Mouse (Mus musculus) kidney, embryonic 16.5 days (tissue): ENCODE measurements around the gene Timm44. TPM values are rescaled to one million over a fixed set of nuclear protein-coding genes. Genes with fewer than 3 reads are reported as not detected.
A peak's percentile ranks its signal among the peaks of the same experiment; 100 is the strongest.

Experiments
- ATAC-seq: fragments of 200-750 bp; cut with Nextera tagmentation; 2 replicates; pipeline ENCODE4 v1.8.0; 2017; ENCODE audit warnings: moderate TSS enrichment; ENCODE audit not compliant: low FRiP score, low TSS enrichment
- H3K27ac ChIP-seq: fragments of 300-500 bp; sonication (generic); 2 replicates; pipeline ENCODE4 v1.5.1; 2014; ENCODE audit warnings: low read length
- H3K27me3 ChIP-seq: fragments of 300-500 bp; sonication (generic); 2 replicates; pipeline ENCODE4 v1.6.1; 2014; ENCODE audit warnings: low read length, control low read depth, mixed read lengths; ENCODE audit not compliant: insufficient read depth
- H3K36me3 ChIP-seq: fragments of 300-500 bp; sonication (generic); 2 replicates; pipeline ENCODE4 v1.6.1; 2014; ENCODE audit warnings: low read length, control low read depth, mixed read lengths; ENCODE audit not compliant: insufficient read depth
- H3K4me1 ChIP-seq: fragments of 300-500 bp; sonication (generic); 2 replicates; pipeline ENCODE4 v1.6.1; 2014; ENCODE audit warnings: low read length, control low read depth, mixed read lengths; ENCODE audit not compliant: insufficient read depth
- H3K4me2 ChIP-seq: fragments of 300-500 bp; sonication (generic); replicated peaks from 2 replicates; pipeline ENCODE4 v1.6.1; 2014; ENCODE audit warnings: low read depth, low read length
- H3K4me3 ChIP-seq: fragments of 300-500 bp; sonication (generic); 2 replicates; pipeline ENCODE4 v1.5.1; 2014; ENCODE audit warnings: mild to moderate bottlenecking, low read length
- H3K9ac ChIP-seq: fragments of 300-500 bp; sonication (generic); replicated peaks from 2 replicates; pipeline ENCODE4 v1.6.1; 2014; ENCODE audit warnings: low read length
- H3K9me3 ChIP-seq: fragments of 300-500 bp; sonication (generic); 2 replicates; pipeline ENCODE4 v1.6.1; 2016; ENCODE audit warnings: low read length, control low read depth
- WGBS: fragments of 180-500 bp; shearing (Covaris S2); extraction: QIAGEN DNeasy Blood & Tissue Kit; methylation state at CpG from one replicate; pipeline ENCODE4 v1.1.7; 2014; 5-methylcytosine and 5-hydroxymethylcytosine counted together
- polyA plus RNA-seq: library from polyadenylated mRNA; unstranded; fragments of >200 nt; fragmentation: Nextera tagmentation; extraction: Ambion mirVana; gene quantifications from 2 replicates; pipeline ENCODE4 v1.2.1, GENCODE M21; 2015

Gene Timm44
- polyA plus RNA-seq, 1 experiment from 2014 or later = 86.1 TPM

DNA sequence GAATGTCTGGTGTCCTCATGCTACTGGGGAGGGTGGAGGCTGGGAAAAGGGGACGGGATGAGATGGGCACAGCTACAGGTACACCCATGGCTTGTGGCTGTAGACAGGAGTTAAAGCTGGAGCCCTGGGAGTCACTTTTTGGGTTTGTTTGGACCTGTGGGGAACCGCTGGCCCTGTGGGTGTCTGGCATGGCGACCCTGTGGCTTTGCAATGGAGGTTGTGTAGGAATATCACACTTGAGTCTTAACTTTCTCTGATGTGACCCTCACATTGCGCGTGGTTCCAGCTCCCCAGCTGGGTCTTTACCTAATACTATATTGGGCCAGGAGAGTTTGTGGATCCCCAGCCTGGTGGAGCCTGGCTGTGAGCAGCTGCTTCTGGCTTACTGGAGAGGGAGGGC is 30.7 kb downstream of the Timm44 start:
- H3K4me3 ChIP-seq = no peak overlapping the region
- no peak overlapping the region for H3K4me2 ChIP-seq
- no peaks in the 10 kb centered on the region for H3K9me3 ChIP-seq
- ATAC-seq = no peak
- peaks cover 56% of the 10 kb centered on the region for H3K36me3 ChIP-seq
- no peak overlapping the region for H3K27ac ChIP-seq
- no peak overlapping the region for H3K9ac ChIP-seq
- 96% methylated on average over 5 of the region's 5 CpGs for WGBS
- peaks cover 23% of the 10 kb centered on the region for H3K4me1 ChIP-seq
- H3K27me3 ChIP-seq = no peaks in the 10 kb centered on the region

DNA sequence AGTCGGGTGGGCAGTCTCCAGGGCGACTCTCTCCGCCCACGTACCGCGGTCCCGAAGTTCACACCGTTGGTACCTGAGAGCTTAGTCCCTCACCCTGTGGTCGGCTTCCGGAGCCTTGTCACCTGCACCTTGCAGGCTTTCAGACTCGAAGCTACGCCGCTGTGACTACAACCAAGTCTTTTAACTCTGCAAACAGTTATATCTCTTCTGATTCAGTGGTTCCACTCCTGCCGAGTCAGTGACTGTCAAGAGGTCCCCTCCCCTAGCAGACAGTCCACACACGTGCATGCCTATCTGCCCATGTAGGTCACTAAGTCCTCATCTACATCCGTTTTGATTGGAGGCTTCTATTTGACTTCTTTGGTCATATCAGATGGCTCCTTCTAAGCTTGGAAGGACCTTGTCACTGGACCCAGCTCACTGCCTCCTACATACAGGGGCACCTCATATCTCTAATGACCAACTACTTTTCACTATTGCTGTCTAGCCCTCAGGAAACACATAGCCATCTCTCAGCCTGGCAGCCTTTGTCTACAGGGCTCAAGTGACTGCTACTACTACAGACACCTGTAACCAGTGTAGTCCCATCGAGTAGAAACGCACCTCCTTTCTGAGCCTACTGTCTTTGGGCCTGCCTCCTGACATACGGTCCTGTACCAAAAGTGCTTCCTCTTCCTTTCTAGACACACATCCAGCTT is 36.4 kb downstream of the Timm44 start:
- 11% methylated on average over 19 of the region's 19 CpGs for WGBS
- no peaks in the 10 kb centered on the region for H3K27me3 ChIP-seq

DNA sequence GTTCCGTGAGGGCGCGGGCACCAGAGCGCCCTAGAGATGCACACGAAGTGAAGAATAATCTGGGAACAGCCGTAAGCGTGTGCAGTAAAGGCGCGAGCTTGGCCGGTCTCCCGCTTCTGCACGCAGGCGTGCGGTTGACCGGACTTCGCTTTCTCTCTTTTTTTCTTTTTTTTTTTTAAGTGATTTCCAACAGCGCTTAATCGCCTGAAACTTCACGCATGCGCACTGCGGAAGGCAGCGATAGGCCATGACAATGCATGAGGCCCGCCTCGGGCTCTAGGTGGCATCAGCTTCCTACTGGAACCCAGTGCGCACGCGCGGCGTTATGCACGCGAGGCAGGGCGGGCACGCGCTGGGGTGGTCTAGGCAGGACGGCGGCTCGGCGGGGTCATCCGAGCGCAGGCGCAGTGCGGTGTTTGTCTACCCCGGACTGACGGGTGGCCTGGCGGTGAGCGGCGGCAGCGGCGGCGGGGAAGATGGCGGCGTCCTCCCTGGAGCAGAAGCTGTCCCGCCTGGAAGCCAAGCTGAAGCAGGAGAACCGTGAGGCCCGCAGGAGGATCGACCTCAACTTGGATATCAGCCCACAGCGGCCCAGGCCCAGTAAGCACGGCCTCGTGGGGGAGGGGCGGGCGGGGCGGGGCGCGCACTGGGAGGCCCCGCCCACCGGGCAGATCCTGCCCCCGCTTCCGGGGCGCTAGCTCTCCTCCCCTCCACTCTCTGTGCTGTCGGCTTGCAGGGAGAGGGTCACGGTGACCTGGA is 37.1 kb downstream of the Timm44 start, which contains the start of the genes Map2k7 and Gm49320:
TSS of gene Map2k7 (plus strand) at position 307 of the 759 bp plus-strand sequence.
TSS of gene Gm49320 (plus strand) at position 432 of the 759 bp plus-strand sequence.
- H3K27me3 ChIP-seq = no peaks in the 10 kb centered on the region
- H3K4me2 ChIP-seq = peak within 1 kb of the TSS; percentile 70
- peaks cover 12% of the 10 kb centered on the region for H3K36me3 ChIP-seq
- H3K9me3 ChIP-seq = no peaks in the 10 kb centered on the region
- H3K4me1 ChIP-seq = peaks cover 30% of the 10 kb centered on the region
- peak within 1 kb of the TSS; percentile 95 for H3K27ac ChIP-seq
- ATAC-seq = peak; percentile 95
- peak within 1 kb of the TSS; percentile 84 for H3K9ac ChIP-seq
- WGBS = under 1% methylated on average over 64 of the region's 71 CpGs
- H3K4me3 ChIP-seq = peak within 1 kb of the TSS; percentile 83

More for the DNA sequence above, 36.4 kb downstream of the Timm44 start:
- no peaks in the 10 kb centered on the region for H3K9me3 ChIP-seq
- H3K4me3 ChIP-seq = peak overlapping the region; percentile 83
- no peak; the same call in 1 of the 2 replicates for ATAC-seq
- H3K4me2 ChIP-seq = peak overlapping the region; percentile 70
- H3K4me1 ChIP-seq = peaks cover 30% of the 10 kb centered on the region
- peak overlapping the region; percentile 92 for H3K27ac ChIP-seq
- peak overlapping the region; percentile 84 for H3K9ac ChIP-seq
- H3K36me3 ChIP-seq = peaks cover 19% of the 10 kb centered on the region

DNA sequence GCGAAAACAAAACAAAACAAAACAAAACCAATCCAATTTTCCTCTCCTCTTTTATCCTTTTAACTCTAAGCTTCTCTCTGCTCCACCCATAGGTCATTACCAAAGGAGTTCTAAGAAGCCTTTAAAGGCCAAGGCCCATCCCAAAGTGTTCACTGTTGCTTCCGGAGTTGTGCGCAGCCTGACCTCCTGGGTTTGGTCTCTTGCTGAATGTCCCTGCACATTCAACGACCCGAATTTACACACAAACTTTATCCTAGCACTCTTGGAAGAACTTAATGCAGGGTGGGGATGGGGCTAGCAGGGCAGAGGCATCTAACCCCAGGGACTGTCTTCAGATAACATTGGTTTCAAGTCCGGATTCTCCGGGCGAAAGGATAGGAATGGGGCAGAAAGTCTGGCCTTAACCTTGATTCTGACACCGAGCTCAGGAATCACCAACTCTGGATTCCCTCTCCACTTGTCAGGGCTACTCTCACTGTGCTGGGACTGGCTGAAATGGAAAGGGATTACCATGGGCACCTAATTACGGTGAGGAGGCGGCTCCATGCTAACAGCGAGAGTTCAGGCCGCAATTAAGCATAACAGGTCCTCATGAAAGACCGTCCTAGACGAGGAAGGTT is 37.8 kb downstream of the Timm44 start:
- Histone ChIP-seq H3K36me3 (peaks cover 5% of the 10 kb centered on the region), H3K9me3 (no peaks in the 10 kb centered on the region), H3K27me3 (no peaks in the 10 kb centered on the region), H3K9ac (peak overlapping the region; percentile 76), H3K4me1 (peaks cover 30% of the 10 kb centered on the region), H3K27ac (peak overlapping the region; percentile 95), H3K4me2 (peak overlapping the region; percentile 65), H3K4me3 (peak overlapping the region; percentile 83)
- ATAC-seq = no peak; the same call in 1 of the 2 replicates
- WGBS = 17% methylated on average over 15 of the region's 15 CpGs

DNA sequence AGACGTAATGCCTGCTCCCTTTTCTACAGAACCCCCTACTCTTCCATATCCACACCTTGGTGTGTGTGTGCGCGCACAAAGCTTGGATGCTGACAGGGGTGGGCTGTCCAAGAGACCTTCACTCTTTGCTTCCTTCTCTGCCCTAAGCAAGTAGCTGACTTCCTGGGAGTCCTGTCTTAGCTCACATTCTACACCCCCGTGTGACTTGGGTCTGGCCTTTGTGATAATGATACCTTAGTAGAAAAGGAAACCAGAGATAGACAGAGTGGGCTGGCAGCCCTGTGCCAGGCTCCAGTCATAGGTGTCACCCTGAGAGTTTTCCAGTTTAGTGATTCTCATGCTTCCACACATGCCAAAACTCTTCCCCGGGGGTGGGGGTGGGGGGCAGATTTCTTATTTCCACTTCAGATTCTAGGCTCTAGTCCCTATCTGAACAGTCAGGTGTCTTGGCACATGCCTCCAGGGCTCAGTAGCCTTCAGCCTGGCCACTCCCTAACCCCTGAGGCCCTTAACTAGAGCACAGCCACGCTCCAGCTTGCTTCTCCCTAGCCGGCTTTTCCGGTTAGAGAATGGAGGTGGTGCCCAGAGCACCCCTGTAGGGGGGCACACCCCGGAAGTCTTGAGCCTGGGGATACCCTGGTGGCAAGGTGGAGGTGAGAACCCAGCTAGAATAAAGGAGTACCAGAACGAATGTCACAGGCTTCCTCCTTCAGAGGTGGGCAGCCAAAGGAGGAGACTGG is 44.9 kb downstream of the Timm44 start:
- Histone ChIP-seq H3K36me3 (no peaks in the 10 kb centered on the region), H3K27me3 (peaks cover 2% of the 10 kb centered on the region; the same call in 1 of the 2 replicates), H3K27ac (no peak overlapping the region), H3K4me2 (no peak overlapping the region), H3K4me3 (no peak overlapping the region), H3K9me3 (no peaks in the 10 kb centered on the region), H3K4me1 (peaks cover 7% of the 10 kb centered on the region), H3K9ac (no peak overlapping the region)
- ATAC-seq = no peak
- WGBS = 55% methylated on average over 10 of the region's 10 CpGs

DNA sequence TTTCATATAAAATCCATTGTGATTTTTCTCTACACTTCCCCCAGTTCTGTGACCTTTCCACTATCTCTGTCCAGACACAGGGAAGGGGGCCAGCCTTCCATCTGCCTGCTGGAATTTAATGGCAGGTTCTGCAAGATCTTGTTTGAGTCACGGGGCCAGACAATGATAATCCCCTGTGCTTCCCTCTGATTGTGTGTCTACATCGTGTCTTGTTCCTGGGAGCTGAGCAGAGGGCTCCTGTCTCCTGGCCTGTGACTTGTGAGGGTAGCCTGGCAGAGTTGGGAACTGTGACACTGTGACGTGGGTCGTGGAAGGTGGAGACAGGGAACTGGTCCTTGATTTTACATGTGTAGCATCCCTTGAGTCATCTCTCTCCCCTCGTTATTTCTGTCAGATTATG is 45.9 kb downstream of the Timm44 start:
- ATAC-seq = no peak
- peaks cover 7% of the 10 kb centered on the region for H3K4me1 ChIP-seq
- WGBS = 73% methylated on average over 5 of the region's 5 CpGs

DNA sequence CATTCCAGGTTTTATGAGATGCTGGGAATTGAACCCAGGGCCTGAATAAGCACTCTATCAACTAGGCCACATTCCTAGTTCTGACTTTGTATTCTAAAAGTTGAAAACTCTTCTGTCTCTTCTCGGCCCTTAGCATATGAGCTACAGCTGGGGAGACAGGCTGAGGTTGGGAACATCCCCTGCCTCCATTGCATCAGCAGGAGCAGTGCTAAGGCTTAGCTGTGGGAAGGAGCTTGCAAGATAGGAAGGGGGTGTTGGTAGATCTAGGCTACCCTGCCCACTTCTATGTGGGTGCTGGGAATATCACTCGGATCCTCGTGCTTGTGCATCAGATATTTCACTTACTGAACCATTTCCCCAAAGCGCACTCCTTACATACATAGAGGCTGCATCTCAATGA is 47.8 kb downstream of the Timm44 start:
- Histone ChIP-seq H3K27me3 (peaks cover 2% of the 10 kb centered on the region; the same call in 1 of the 2 replicates), H3K9ac (no peak overlapping the region), H3K4me1 (peaks cover 7% of the 10 kb centered on the region), H3K4me2 (no peak overlapping the region), H3K36me3 (no peaks in the 10 kb centered on the region), H3K4me3 (no peak overlapping the region), H3K9me3 (no peaks in the 10 kb centered on the region), H3K27ac (no peak overlapping the region)
- ATAC-seq = no peak
- WGBS = 92% methylated on average over 4 of the region's 4 CpGs

More for the DNA sequence above, 45.9 kb downstream of the Timm44 start:
- no peak overlapping the region for H3K4me2 ChIP-seq
- H3K36me3 ChIP-seq = no peaks in the 10 kb centered on the region
- peaks cover 2% of the 10 kb centered on the region; the same call in 1 of the 2 replicates for H3K27me3 ChIP-seq
- no peak overlapping the region for H3K4me3 ChIP-seq
- H3K27ac ChIP-seq = no peak overlapping the region
- H3K9ac ChIP-seq = no peak overlapping the region
- no peaks in the 10 kb centered on the region for H3K9me3 ChIP-seq

DNA sequence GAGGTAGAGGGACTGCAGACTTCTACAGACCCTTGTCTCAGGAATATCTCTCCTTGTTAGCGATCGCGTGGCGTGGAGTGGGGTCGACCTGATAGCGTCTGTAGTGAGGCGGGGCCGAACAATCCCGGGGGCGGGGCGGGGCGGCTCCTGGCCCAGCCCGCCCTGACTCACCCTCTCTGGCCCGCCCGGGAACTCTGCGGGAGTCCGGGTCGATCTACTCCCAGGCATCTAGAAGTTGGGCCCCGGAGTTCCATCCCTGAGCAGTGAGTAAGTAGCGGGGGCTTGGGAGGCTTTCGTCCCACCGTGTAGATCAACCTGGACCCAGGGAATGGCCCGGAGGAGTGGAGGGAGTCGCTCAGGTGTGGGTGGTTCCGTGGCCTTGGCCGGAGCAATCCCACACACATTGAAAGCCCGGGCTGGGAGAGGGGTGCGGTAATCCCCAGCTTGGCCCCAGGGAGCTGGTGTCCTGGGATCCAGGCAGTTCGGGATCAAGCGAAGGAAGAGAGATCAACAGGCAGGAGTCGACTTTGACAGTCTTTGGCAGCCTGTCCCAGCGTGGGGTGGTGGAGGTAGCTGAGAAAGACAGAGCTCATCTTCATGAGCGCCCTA is 48.9 kb downstream of the Timm44 start, which contains the start of gene Lrrc8e:
TSS of gene Lrrc8e (plus strand) at position 89 of the 609 bp plus-strand sequence.
- peak; percentile 82 for ATAC-seq
- H3K4me3 ChIP-seq = peak within 1 kb of the TSS; percentile 43
- H3K4me1 ChIP-seq = peaks cover 7% of the 10 kb centered on the region
- H3K27me3 ChIP-seq = peaks cover 2% of the 10 kb centered on the region; the same call in 1 of the 2 replicates
- H3K9me3 ChIP-seq = no peaks in the 10 kb centered on the region
- no peaks in the 10 kb centered on the region for H3K36me3 ChIP-seq
- H3K4me2 ChIP-seq = peak within 1 kb of the TSS; percentile 60
- 4% methylated on average over 33 of the region's 33 CpGs for WGBS
- peak within 1 kb of the TSS; percentile 52 for H3K9ac ChIP-seq
- no peak within 1 kb of the TSS for H3K27ac ChIP-seq

DNA sequence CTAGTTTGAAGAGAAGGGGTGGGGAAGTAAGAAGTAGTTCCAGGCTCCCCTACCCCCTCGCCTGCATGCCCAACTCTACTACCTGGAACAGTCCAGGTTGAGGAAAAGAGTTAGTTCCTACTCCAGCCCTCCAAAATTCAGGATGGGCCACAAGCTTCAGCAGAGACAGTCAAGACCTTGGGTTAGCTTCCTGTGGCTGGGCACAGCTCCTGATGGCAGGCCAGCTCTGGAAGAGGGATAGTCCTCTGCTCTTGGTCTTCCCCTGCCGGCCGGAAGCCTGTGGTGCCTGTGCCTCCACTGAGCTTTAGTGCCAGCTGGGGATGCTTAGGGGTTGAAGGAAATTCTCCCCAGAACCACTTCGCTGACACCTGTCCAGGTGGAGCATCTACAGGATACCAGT is 49.4 kb downstream of the Timm44 start:
- no peaks in the 10 kb centered on the region for H3K9me3 ChIP-seq
- H3K36me3 ChIP-seq = no peaks in the 10 kb centered on the region
- H3K4me1 ChIP-seq = peaks cover 7% of the 10 kb centered on the region
- peak; percentile 18; the same call in 1 of the 2 replicates for ATAC-seq
- no peak overlapping the region for H3K27ac ChIP-seq
- peaks cover 2% of the 10 kb centered on the region; the same call in 1 of the 2 replicates for H3K27me3 ChIP-seq
- WGBS = 18% methylated on average over 4 of the region's 4 CpGs
- H3K4me3 ChIP-seq = peak overlapping the region; percentile 43
- peak overlapping the region; percentile 60 for H3K4me2 ChIP-seq
- peak overlapping the region; percentile 52 for H3K9ac ChIP-seq
